Mouse (Mus musculus) brain, embryonic 14.5 days (tissue): ENCODE results near the gene Cysltr2. TPM values are rescaled to one million over a fixed set of nuclear protein-coding genes. Genes with fewer than 3 reads are reported as not detected.

Experiments
- DNase-seq: peaks from one replicate; pipeline ENCODE4 v3.0.0-alpha.2; 2011; ENCODE audit warnings: low read depth
- CTCF ChIP-seq: fragments of 200-500 bp; IDR thresholded peaks from 2 replicates; pipeline ENCODE4 v1.5.1; 2012; ENCODE audit warnings: inconsistent platforms, mild to moderate bottlenecking, moderate library complexity, borderline replicate concordance; ENCODE audit not compliant: insufficient read depth, insufficient read length; ENCODE audit errors: extremely low read depth
- POLR2A ChIP-seq: fragments of 200-500 bp; IDR thresholded peaks from 2 replicates; pipeline ENCODE4 v1.6.1; 2012; ENCODE audit warnings: mild to moderate bottlenecking, inconsistent platforms, borderline replicate concordance; ENCODE audit not compliant: poor library complexity, insufficient read depth, insufficient read length, severe bottlenecking; ENCODE audit errors: extremely low read depth
- polyA plus RNA-seq: library from polyadenylated mRNA; depleted of rRNA; stranded (reverse); fragments of >200 nt; gene quantifications from 2 replicates; pipeline ENCODE4 v1.2.3, GENCODE M21; 2012; rRNA removed

Cysltr2 gene
- polyA plus RNA-seq, result 0.14 and 0.41 TPM in 2 replicates

GRCm38 (mm10) chr14:73048937-73049336 is at the start of gene Cysltr2:
Cysltr2 (minus strand) TSS chr14:73049114.
- TF ChIP-seq CTCF, result no peak
- no peak for TF ChIP-seq POLR2A
- DNase-seq, result no peak

- TF ChIP-seq CTCF (no peak), POLR2A (no peak)
- no peak for DNase-seq
These were observed 46.1 kb upstream of the Cysltr2 start for GRCm38 (mm10) chr14:73094802-73095550.

GRCm38 (mm10) chr14:73092871-73093270 is 44.0 kb upstream of the Cysltr2 start:
- no peak for DNase-seq
- no peak for TF ChIP-seq POLR2A
- TF ChIP-seq CTCF, result no peak

GRCm38 (mm10) chr14:73088224-73088623 is 39.3 kb upstream of the Cysltr2 start:
- DNase-seq, result no peak
- TF ChIP-seq CTCF (no peak), POLR2A (no peak)

- TF ChIP-seq POLR2A (no peak), CTCF (no peak)
These were observed 38.8 kb upstream of the Cysltr2 start for GRCm38 (mm10) chr14:73087746-73088145.

GRCm38 (mm10) chr14:73087247-73087646 is 38.3 kb upstream of the Cysltr2 start:
- no peak for TF ChIP-seq CTCF
- no peak for TF ChIP-seq POLR2A
- DNase-seq, result no peak

More at GRCm38 (mm10) chr14:73087746-73088145, 38.8 kb upstream of the Cysltr2 start:
- DNase-seq, result no peak

- TF ChIP-seq POLR2A, result no peak
- no peak for TF ChIP-seq CTCF
- DNase-seq, result no peak
These were observed 37.5 kb upstream of the Cysltr2 start for GRCm38 (mm10) chr14:73086425-73086824.

- TF ChIP-seq POLR2A (no peak), CTCF (no peak)
These were observed 34.6 kb upstream of the Cysltr2 start for GRCm38 (mm10) chr14:73083563-73083962.

GRCm38 (mm10) chr14:73064460-73064859 is 15.5 kb upstream of the Cysltr2 start:
- no peak for TF ChIP-seq POLR2A
- no peak for TF ChIP-seq CTCF
- DNase-seq, result no peak

More at GRCm38 (mm10) chr14:73083563-73083962, 34.6 kb upstream of the Cysltr2 start:
- DNase-seq, result no peak

- no peak for DNase-seq
- TF ChIP-seq CTCF (no peak), POLR2A (no peak)
These were observed 9.8 kb upstream of the Cysltr2 start for GRCm38 (mm10) chr14:73058755-73059154.

GRCm38 (mm10) chr14:73057764-73058163 is 8.8 kb upstream of the Cysltr2 start:
- TF ChIP-seq POLR2A (no peak), CTCF (no peak)
- peak; percentile 31 for DNase-seq

GRCm38 (mm10) chr14:73056813-73057212 is 7.9 kb upstream of the Cysltr2 start:
- TF ChIP-seq POLR2A (no peak), CTCF (no peak)
- DNase-seq, result no peak

GRCm38 (mm10) chr14:73045199-73045928 is 3.5 kb downstream of the Cysltr2 start:
- TF ChIP-seq POLR2A (no peak), CTCF (no peak)
- no peak for DNase-seq
